Mouse (Mus musculus) liver, postnatal 0 days (tissue): ENCODE measurements around the gene Gm20388. TPM values are rescaled to one million over a fixed set of nuclear protein-coding genes. Genes with fewer than 3 reads are reported as not detected.

Source experiments
- ATAC-seq: fragments of 200-750 bp; cut with Nextera tagmentation; 2 replicates; pipeline ENCODE4 v1.8.0; 2017; ENCODE audit warnings: mild to moderate bottlenecking, moderate library complexity
- DNase-seq: peaks from one replicate; pipeline ENCODE4 v3.0.0-alpha.2; 2016
- H3K27ac ChIP-seq: fragments of 300-500 bp; sonication (generic); 2 replicates; pipeline ENCODE4 v1.5.1; 2014; ENCODE audit warnings: antibody characterized with exemption, moderate library complexity, mild to moderate bottlenecking, low read depth
- H3K27me3 ChIP-seq: fragments of 300-500 bp; sonication (generic); 2 replicates; pipeline ENCODE4 v1.6.1; 2014; ENCODE audit warnings: low read length, control low read depth, mixed read lengths; ENCODE audit not compliant: insufficient read depth
- H3K36me3 ChIP-seq: fragments of 300-500 bp; sonication (generic); replicated peaks from 2 replicates; pipeline ENCODE4 v1.6.1; 2014; ENCODE audit warnings: mild to moderate bottlenecking, control low read depth, low read length, moderate library complexity, mixed read lengths; ENCODE audit not compliant: insufficient read depth
- H3K4me1 ChIP-seq: fragments of 300-500 bp; sonication (generic); 2 replicates; pipeline ENCODE4 v1.6.1; 2014; ENCODE audit warnings: antibody characterized with exemption, mild to moderate bottlenecking, control low read depth; ENCODE audit not compliant: insufficient read depth
- H3K4me2 ChIP-seq: fragments of 300-500 bp; sonication (generic); 2 replicates; pipeline ENCODE4 v1.6.1; 2014; ENCODE audit warnings: low read depth, mild to moderate bottlenecking, low read length, moderate library complexity, mixed read lengths
- H3K4me3 ChIP-seq: fragments of 300-500 bp; sonication (generic); 2 replicates; pipeline ENCODE4 v1.5.1; 2014; ENCODE audit warnings: low read depth, low read length
- H3K9ac ChIP-seq: fragments of 300-500 bp; sonication (generic); replicated peaks from 2 replicates; pipeline ENCODE4 v1.6.1; 2014; ENCODE audit warnings: mild to moderate bottlenecking, moderate library complexity
- H3K9me3 ChIP-seq: fragments of 300-500 bp; sonication (generic); 2 replicates; pipeline ENCODE4 v1.6.1; 2016; ENCODE audit warnings: mild to moderate bottlenecking, control low read depth, low read length, mixed read lengths
- CTCF ChIP-seq: sonication (generic); IDR thresholded peaks from 2 replicates; pipeline ENCODE4 v1.5.1; 2016; ENCODE audit warnings: antibody characterized with exemption, low read depth
- EP300 ChIP-seq: IDR thresholded peaks from 2 replicates; pipeline ENCODE4 v1.6.1; 2016; ENCODE audit warnings: antibody characterized with exemption, low read depth, mild to moderate bottlenecking
- WGBS: fragments of 180-500 bp; shearing (Covaris S2); extraction: QIAGEN DNeasy Blood & Tissue Kit; methylation state at CpG from one replicate; pipeline ENCODE4 v1.1.7; 2014; ENCODE audit not compliant: insufficient replicate concordance; 5-methylcytosine and 5-hydroxymethylcytosine counted together
- polyA plus RNA-seq: library from polyadenylated mRNA; unstranded; fragments of >200 nt; fragmentation: Nextera tagmentation; extraction: Ambion mirVana; gene quantifications from 2 replicates; pipeline ENCODE4 v1.2.1, GENCODE M21; 2015

The Gm20388 gene
- polyA plus RNA-seq, 1 experiment from 2014 or later, result not detected

GRCm38 (mm10) chr8:123982826-123983400, 4072.3 kb downstream of the Gm20388 start, which contains the start of gene Abcb10:
Gene Abcb10, minus strand, starts transcription at chr8:123983122.
- H3K9me3 ChIP-seq, result no peaks in the 10 kb centered on the region
- peak; percentile 92 for ATAC-seq
- WGBS, result 4% methylated on average over 41 of the region's 56 CpGs

DNA sequence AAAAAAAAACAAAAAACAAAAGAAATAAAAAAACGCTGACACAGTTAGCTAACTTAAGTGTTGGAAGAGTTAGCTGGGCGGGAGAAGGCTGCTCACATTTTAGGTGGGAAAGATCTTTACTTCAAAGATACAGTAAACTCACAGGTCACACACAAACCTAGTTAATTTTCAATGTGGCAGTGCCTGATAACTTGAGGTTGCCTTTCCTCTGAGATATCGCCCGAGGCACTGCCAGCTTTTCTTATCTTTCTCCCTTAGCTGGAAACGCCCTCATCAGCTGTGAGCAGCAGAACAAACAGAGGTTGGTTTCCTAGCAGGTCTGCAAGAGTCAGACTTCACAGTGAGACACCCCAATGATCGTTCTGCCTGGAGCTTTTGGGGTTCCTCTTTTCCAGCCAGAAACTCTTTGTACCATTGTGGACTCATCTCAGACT, 4078.0 kb downstream of the Gm20388 start:
- Histone ChIP-seq H3K27me3 (no peaks in the 10 kb centered on the region), H3K9ac (peak overlapping the region; percentile 68), H3K4me3 (peak overlapping the region; percentile 30), H3K4me2 (peak overlapping the region; percentile 56), H3K4me1 (peaks cover 27% of the 10 kb centered on the region), H3K36me3 (no peaks in the 10 kb centered on the region), H3K27ac (peak overlapping the region; percentile 96), H3K9me3 (no peaks in the 10 kb centered on the region)
- 27% methylated on average over 6 of the region's 6 CpGs for WGBS
- ATAC-seq, result peak; percentile 95
- TF ChIP-seq EP300 (peak; percentile 100), CTCF (no peak)
- DNase-seq, result peak; percentile 73

More at GRCm38 (mm10) chr8:123982826-123983400, 4072.3 kb downstream of the Gm20388 start, which contains the start of gene Abcb10:
- H3K4me1 ChIP-seq, result peaks cover 42% of the 10 kb centered on the region
- no peaks in the 10 kb centered on the region for H3K27me3 ChIP-seq
- H3K27ac ChIP-seq, result peak within 1 kb of the TSS; percentile 88
- H3K9ac ChIP-seq, result peak within 1 kb of the TSS; percentile 97
- peak; percentile 92 for DNase-seq
- peak within 1 kb of the TSS; percentile 97 for H3K4me3 ChIP-seq
- peaks cover 16% of the 10 kb centered on the region for H3K36me3 ChIP-seq
- peak within 1 kb of the TSS; percentile 75 for H3K4me2 ChIP-seq
- TF ChIP-seq EP300 (no peak), CTCF (no peak)

GRCm38 (mm10) chr8:123989128-123989527, 4078.5 kb downstream of the Gm20388 start:
- no peaks in the 10 kb centered on the region for H3K27me3 ChIP-seq
- TF ChIP-seq EP300 (no peak), CTCF (no peak)
- H3K4me2 ChIP-seq, result peak overlapping the region; percentile 56
- no peak for DNase-seq
- H3K4me3 ChIP-seq, result peak overlapping the region; percentile 30
- H3K4me1 ChIP-seq, result peaks cover 22% of the 10 kb centered on the region
- H3K9ac ChIP-seq, result peak overlapping the region; percentile 68
- 41% methylated on average over 7 of the region's 7 CpGs for WGBS
- H3K27ac ChIP-seq, result peak overlapping the region; percentile 96
- no peaks in the 10 kb centered on the region for H3K9me3 ChIP-seq
- H3K36me3 ChIP-seq, result no peaks in the 10 kb centered on the region
- peak; percentile 55 for ATAC-seq

- H3K27ac ChIP-seq, result peak overlapping the region; percentile 96
- WGBS, result 49% methylated on average over 13 of the region's 13 CpGs
- DNase-seq, result no peak
- peaks cover 6% of the 10 kb centered on the region; the same call in 1 of the 2 replicates for H3K36me3 ChIP-seq
- peak overlapping the region; percentile 56 for H3K4me2 ChIP-seq
- H3K27me3 ChIP-seq, result no peaks in the 10 kb centered on the region
- H3K9ac ChIP-seq, result peak overlapping the region; percentile 68
- peaks cover 20% of the 10 kb centered on the region for H3K4me1 ChIP-seq
- ATAC-seq, result peak; percentile 13
- H3K9me3 ChIP-seq, result no peaks in the 10 kb centered on the region
- TF ChIP-seq CTCF, result no peak
- peak; percentile 80 for TF ChIP-seq EP300
- H3K4me3 ChIP-seq, result peak overlapping the region; percentile 30
Measured at GRCm38 (mm10) chr8:123990277-123991049, 4079.8 kb downstream of the Gm20388 start.

DNA sequence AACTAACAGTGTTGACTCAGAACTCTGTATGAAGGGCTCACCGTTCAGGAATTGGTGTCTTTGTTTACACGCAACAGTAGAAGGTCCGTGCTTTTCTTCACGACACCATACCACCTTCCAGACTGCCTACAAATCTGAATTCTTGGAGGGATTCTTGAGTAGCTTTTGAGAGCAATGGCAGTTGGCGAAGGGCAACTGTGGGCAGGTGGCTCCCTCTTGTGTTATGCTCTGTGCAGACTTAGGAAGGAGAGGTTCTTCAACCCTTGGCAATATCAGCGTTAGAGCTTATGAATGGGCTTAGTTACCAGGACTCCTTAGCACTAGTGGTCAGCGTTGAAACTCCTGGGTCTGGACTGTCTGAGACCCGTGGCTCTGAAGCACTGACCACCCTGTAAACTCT, 4081.9 kb downstream of the Gm20388 start:
- DNase-seq (peak; percentile 50), ATAC-seq (no peak)
- H3K4me2 ChIP-seq, result no peak overlapping the region
- no peaks in the 10 kb centered on the region for H3K27me3 ChIP-seq
- no peak overlapping the region for H3K27ac ChIP-seq
- H3K36me3 ChIP-seq, result peaks cover 21% of the 10 kb centered on the region
- H3K4me1 ChIP-seq, result peaks cover 14% of the 10 kb centered on the region; the same call in 1 of the 2 replicates
- no peak overlapping the region for H3K4me3 ChIP-seq
- WGBS, result 73% methylated on average over 8 of the region's 8 CpGs
- no peaks in the 10 kb centered on the region for H3K9me3 ChIP-seq
- TF ChIP-seq CTCF (peak; percentile 87), EP300 (no peak)
- H3K9ac ChIP-seq, result no peak overlapping the region

GRCm38 (mm10) chr8:123993597-123993996, 4083.0 kb downstream of the Gm20388 start:
- DNase-seq (no peak), ATAC-seq (no peak)
- Histone ChIP-seq H3K27ac (no peak overlapping the region), H3K4me3 (no peak overlapping the region), H3K27me3 (no peaks in the 10 kb centered on the region), H3K4me1 (peaks cover 14% of the 10 kb centered on the region; the same call in 1 of the 2 replicates), H3K4me2 (no peak overlapping the region), H3K9me3 (no peaks in the 10 kb centered on the region), H3K9ac (no peak overlapping the region), H3K36me3 (peaks cover 25% of the 10 kb centered on the region)
- WGBS, result 90% methylated on average over 5 of the region's 5 CpGs
- TF ChIP-seq CTCF (no peak), EP300 (no peak)
